Mouse (Mus musculus): ENCODE measurements around the gene Vil1. TPM values are rescaled to one million over a fixed set of nuclear protein-coding genes. Genes with fewer than 3 reads are reported as not detected.

Gene Vil1
- polyA plus RNA-seq, 1 experiment, result 0.02 TPM

DNA sequence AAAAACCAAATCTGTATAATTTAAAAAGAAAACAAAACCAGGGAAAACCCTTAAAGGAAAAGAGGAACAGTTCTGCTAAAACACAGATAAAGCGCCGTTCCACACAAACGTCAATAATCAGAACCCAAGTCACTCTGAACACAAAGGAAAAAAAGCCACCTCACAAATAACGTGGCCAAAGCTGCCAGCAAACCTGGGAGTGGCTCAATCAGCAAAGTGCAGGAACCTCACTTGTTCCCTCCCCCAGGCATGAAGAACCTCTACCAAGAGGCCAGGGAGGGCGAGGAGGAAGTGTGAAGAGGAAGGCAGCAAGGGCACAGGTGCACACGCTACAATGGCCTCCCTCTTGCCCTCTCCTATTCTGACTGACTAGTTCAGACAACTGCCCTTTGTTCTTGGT lies 26.4 kb downstream of the Vil1 start:
- Histone ChIP-seq H3K27me3 (ENCODE audit: control insufficient read depth, insufficient read depth, insufficient read length) (no peaks in the 10 kb centered on the region), H3ac (ENCODE audit: control insufficient read depth, insufficient read length) (no peak overlapping the region), H3K4me2 (ENCODE audit: low read depth) (no peak overlapping the region), H3K36me3 (ENCODE audit: control insufficient read depth, insufficient read depth) (peaks cover 10% of the 10 kb centered on the region), H3K4me3 (no peak overlapping the region), H3K79me2 (ENCODE audit: control insufficient read depth, insufficient read depth) (no peaks in the 10 kb centered on the region)
- TF ChIP-seq REST (IDR thresholded peaks at IDR 0.05; ENCODE audit: insufficient read depth, insufficient read length) (no peak), MAX (IDR thresholded peaks at IDR 0.05; ENCODE audit: low read depth) (no peak), MYOG (IDR thresholded peaks at IDR 0.05; ENCODE audit: control insufficient read depth in 1 of 3, insufficient read depth in 1 of 3, insufficient read length in 2 of 3, low read depth in 2 of 3) (no peak), SRF (IDR thresholded peaks at IDR 0.05; ENCODE audit: control insufficient read depth, insufficient read length, low read depth) (no peak), MYOD1 (IDR thresholded peaks at IDR 0.05; ENCODE audit: control insufficient read depth in 1 of 3, insufficient read length in 2 of 3, low read depth in 2 of 3) (peak in 1 of 3 experiments; percentile 3), CEBPB (IDR thresholded peaks at IDR 0.05; ENCODE audit: insufficient read depth, poor library complexity, severe bottlenecking) (no peak), TCF3 (IDR thresholded peaks at IDR 0.05; ENCODE audit: insufficient read length, low read depth) (no peak), POLR2AphosphoS2 (IDR thresholded peaks at IDR 0.05; ENCODE audit: insufficient read length, low read depth) (no peak)

DNA sequence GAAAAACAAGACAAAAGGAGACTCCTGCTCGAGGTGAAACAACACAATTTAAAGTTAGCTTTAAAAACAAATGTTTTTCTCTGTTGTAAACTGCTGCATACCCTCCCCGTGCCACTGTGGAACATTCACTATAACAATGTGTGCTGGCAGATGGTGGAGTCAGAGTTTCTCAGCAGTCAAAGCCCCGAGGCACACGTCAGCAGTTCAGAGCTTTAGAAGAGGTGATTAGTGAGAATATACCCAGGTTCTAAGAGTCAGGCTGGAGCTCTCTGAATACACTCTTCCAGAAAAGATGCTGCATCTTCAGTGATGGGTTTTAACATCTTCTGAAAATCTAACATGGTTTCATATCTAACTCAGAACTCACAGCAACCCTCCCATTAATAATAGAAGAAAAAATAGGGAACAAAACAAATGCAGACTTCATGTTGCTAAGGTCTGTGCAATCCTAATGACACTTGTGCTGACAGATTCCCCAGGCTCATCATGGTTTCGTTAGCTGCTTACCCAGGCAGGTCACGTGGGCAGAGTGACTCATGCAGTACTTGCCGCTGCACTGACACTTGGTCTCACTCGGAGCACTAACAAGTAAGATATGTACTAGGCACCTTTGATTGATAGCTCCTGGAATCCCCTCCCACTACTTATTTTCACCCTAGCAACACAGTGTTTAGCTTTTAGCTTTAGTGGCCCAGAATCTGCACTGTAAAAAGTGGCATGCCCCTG lies 28.7 kb downstream of the Vil1 start:
- H3K4me3 ChIP-seq, result no peak overlapping the region
- H3K4me2 ChIP-seq (ENCODE audit: low read depth), result no peak overlapping the region
- H3ac ChIP-seq (ENCODE audit: control insufficient read depth, insufficient read length), result no peak overlapping the region
- TF ChIP-seq USF1 (IDR thresholded peaks at IDR 0.05; ENCODE audit: low read depth), result peak; percentile 99
- no peak for TF ChIP-seq TCF12 (IDR thresholded peaks at IDR 0.05; ENCODE audit: insufficient read depth, poor library complexity, severe bottlenecking)
- no peak for TF ChIP-seq MAX (IDR thresholded peaks at IDR 0.05; ENCODE audit: low read depth)
- no peaks in the 10 kb centered on the region for H3K79me2 ChIP-seq (ENCODE audit: control insufficient read depth, insufficient read depth)
- peaks cover 20% of the 10 kb centered on the region for H3K36me3 ChIP-seq (ENCODE audit: control insufficient read depth, insufficient read depth)
- no peaks in the 10 kb centered on the region for H3K27me3 ChIP-seq (ENCODE audit: control insufficient read depth, insufficient read depth, insufficient read length)

DNA sequence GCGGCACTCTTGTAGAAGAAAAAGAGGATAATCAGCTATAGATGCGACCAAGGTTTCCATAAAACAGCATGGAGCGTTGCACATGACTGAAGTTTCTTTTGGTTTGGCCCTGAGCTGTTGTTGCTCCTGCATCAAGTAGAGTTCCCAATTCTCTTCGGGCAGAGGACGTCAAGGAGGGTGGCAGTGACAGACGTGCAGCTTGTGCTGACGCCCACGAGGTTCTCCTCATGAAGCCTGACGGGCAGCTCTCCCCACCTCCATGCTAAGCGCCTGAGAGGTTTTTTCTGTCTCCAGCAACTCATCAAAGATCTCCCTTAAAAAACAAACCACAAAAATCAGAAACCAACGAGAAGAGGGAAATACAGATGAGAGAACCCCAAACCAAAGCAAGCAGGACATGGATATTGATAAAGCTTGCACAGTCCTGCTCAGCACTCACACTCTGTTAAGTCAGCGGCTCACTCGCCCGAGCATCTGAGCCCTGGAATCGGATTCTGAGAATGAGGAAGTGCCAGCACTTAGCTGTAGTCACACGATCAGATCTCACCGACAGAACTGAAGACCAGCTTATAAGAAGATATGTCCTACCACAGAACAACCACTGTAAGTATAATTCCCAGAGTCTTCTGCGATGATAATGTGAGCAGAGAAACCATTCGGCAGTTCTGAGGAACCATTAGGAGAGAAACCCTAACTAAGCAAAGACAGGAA lies 30.1 kb downstream of the Vil1 start:
- Histone ChIP-seq H3K4me2 (ENCODE audit: low read depth) (no peak overlapping the region), H3K27me3 (ENCODE audit: control insufficient read depth, insufficient read depth, insufficient read length) (no peaks in the 10 kb centered on the region), H3K4me3 (no peak overlapping the region), H3ac (ENCODE audit: control insufficient read depth, insufficient read length) (no peak overlapping the region), H3K36me3 (ENCODE audit: control insufficient read depth, insufficient read depth) (peaks cover 20% of the 10 kb centered on the region), H3K79me2 (ENCODE audit: control insufficient read depth, insufficient read depth) (no peaks in the 10 kb centered on the region)
- TF ChIP-seq USF1 (IDR thresholded peaks at IDR 0.05; ENCODE audit: low read depth), result no peak
- no peak for TF ChIP-seq SRF (IDR thresholded peaks at IDR 0.05; ENCODE audit: control insufficient read depth, insufficient read length, low read depth)
- TF ChIP-seq CEBPB (IDR thresholded peaks at IDR 0.05; ENCODE audit: insufficient read depth, poor library complexity, severe bottlenecking), result no peak
- no peak for TF ChIP-seq POLR2AphosphoS2 (IDR thresholded peaks at IDR 0.05; ENCODE audit: insufficient read length, low read depth)
- TF ChIP-seq TCF3 (IDR thresholded peaks at IDR 0.05; ENCODE audit: insufficient read length, low read depth), result no peak
- no peak for TF ChIP-seq E2F4 (IDR thresholded peaks at IDR 0.05; ENCODE audit: insufficient read depth)
- TF ChIP-seq POLR2A (IDR thresholded peaks at IDR 0.05; ENCODE audit: insufficient read length, low read depth), result no peak
- no peak for TF ChIP-seq TCF12 (IDR thresholded peaks at IDR 0.05; ENCODE audit: insufficient read depth, poor library complexity, severe bottlenecking)
- TF ChIP-seq MYOD1 (IDR thresholded peaks at IDR 0.05; ENCODE audit: control insufficient read depth in 1 of 3, insufficient read length in 2 of 3, low read depth in 2 of 3), result no peak
- no peak for TF ChIP-seq MAX (IDR thresholded peaks at IDR 0.05; ENCODE audit: low read depth)
- TF ChIP-seq MYOG (IDR thresholded peaks at IDR 0.05; ENCODE audit: control insufficient read depth in 1 of 3, insufficient read depth in 1 of 3, insufficient read length in 2 of 3, low read depth in 2 of 3), result no peak
- TF ChIP-seq REST (IDR thresholded peaks at IDR 0.05; ENCODE audit: insufficient read depth, insufficient read length), result no peak

DNA sequence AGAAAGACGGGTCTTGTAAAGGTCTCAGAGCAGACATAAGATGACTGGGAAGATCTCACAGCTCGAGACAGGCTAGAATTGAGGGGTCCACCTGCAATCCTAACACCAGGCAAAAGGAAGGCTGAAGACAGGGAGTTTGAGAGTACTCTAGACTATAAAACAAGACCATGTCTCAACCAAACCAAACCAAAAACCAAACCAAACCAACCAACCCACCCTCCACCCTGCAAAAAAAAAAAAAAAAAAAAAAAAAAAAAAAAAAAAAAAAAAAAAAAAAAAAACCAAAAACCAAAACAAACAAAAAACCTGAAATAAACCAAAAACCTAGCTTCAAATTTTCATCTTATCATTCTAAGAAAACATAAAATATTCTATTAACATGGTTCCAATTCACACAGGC lies 35.4 kb downstream of the Vil1 start:
- no peak overlapping the region for H3K4me2 ChIP-seq (ENCODE audit: low read depth)
- H3K27me3 ChIP-seq (ENCODE audit: control insufficient read depth, insufficient read depth, insufficient read length), result no peaks in the 10 kb centered on the region
- H3K36me3 ChIP-seq (ENCODE audit: control insufficient read depth, insufficient read depth), result peaks cover 21% of the 10 kb centered on the region
- H3K79me2 ChIP-seq (ENCODE audit: control insufficient read depth, insufficient read depth), result no peaks in the 10 kb centered on the region
- H3K4me3 ChIP-seq, result no peak overlapping the region
- no peak overlapping the region for H3ac ChIP-seq (ENCODE audit: control insufficient read depth, insufficient read length)
- TF ChIP-seq POLR2AphosphoS2 (IDR thresholded peaks at IDR 0.05; ENCODE audit: insufficient read length, low read depth), result no peak
- TF ChIP-seq REST (IDR thresholded peaks at IDR 0.05; ENCODE audit: insufficient read depth, insufficient read length), result no peak
- no peak for TF ChIP-seq E2F4 (IDR thresholded peaks at IDR 0.05; ENCODE audit: insufficient read depth)
- no peak for TF ChIP-seq TCF12 (IDR thresholded peaks at IDR 0.05; ENCODE audit: insufficient read depth, poor library complexity, severe bottlenecking)
- no peak for TF ChIP-seq MYOG (IDR thresholded peaks at IDR 0.05; ENCODE audit: control insufficient read depth in 1 of 3, insufficient read depth in 1 of 3, insufficient read length in 2 of 3, low read depth in 2 of 3)
- TF ChIP-seq CEBPB (IDR thresholded peaks at IDR 0.05; ENCODE audit: insufficient read depth, poor library complexity, severe bottlenecking), result no peak
- no peak for TF ChIP-seq SRF (IDR thresholded peaks at IDR 0.05; ENCODE audit: control insufficient read depth, insufficient read length, low read depth)
- no peak for TF ChIP-seq USF1 (IDR thresholded peaks at IDR 0.05; ENCODE audit: low read depth)
- TF ChIP-seq MYOD1 (IDR thresholded peaks at IDR 0.05; ENCODE audit: control insufficient read depth in 1 of 3, insufficient read length in 2 of 3, low read depth in 2 of 3), result no peak
- no peak for TF ChIP-seq POLR2A (IDR thresholded peaks at IDR 0.05; ENCODE audit: insufficient read length, low read depth)
- no peak for TF ChIP-seq MAX (IDR thresholded peaks at IDR 0.05; ENCODE audit: low read depth)

Data from myocyte (in vitro differentiated cells).